Mouse (Mus musculus) c-Kit-positive CD71-positive TER-119-negative erythroid progenitor cells, embryonic 14.5 days (primary cell): ENCODE results near the gene Hbb-bh2.
"Not testable (repeated sequence)": the region's sequence is repeated elsewhere in the genome, so short reads cannot be mapped to it uniquely, and the experiment has no call there.

Experiments
- DNase-seq: peaks from one replicate; pipeline ENCODE4 v3.0.0-alpha.2; 2013; ENCODE audit warnings: low read depth

Hbb-bh2 gene

DNA sequence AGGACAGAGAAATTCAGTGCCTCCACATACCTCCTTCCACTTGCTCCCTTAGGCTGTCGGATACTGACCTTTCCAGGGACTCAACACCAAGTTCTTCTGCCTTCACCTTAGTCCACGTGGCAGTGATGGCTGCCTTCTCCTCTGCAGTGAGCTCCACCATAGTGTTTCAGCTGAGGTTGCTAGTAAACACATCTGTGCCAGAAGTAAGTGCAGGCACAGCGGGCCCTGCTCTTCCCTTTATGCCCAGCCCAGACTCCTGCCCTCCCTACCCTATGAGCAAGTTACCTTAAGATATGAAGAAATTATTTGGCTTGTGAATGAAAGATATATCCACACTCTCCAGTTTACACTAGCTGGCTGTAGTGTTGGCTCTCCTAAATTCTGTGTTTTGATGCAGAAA lies at the start of gene Hbb-bh2:
Gene Hbb-bh2 (minus strand): TSS at position 253 of the 400 bp plus-strand sequence.
- DNase-seq = no peak

GRCm38 (mm10) chr7:103886152-103886551 lies 45.8 kb upstream of the Hbb-bh2 start, which contains the start of gene Olfr66:
Olfr66 (minus strand) TSS chr7:103886252.
- DNase-seq = no peak

DNA sequence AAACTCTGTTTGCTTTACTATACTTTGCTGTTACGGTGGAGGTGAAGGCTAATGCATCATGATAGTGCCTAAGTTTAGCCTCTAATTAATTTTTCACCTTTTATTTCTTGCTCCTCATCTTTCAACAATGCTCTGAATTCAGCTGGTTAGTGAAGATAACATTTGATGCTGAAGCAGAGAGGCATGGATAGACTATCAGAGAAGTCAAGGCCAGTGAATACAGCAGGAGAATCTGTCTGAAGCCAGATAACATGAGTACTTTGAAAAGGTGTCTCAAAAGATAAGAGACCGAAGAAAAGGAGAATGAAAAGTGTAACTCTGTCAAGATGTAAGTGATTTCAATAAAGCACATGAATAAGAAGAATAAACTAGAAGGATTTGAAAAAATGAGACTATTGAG lies 36.8 kb upstream of the Hbb-bh2 start:
- peak; percentile 73 for DNase-seq

- DNase-seq = no peak
Measured at GRCm38 (mm10) chr7:103874451-103874850, 34.1 kb upstream of the Hbb-bh2 start.

DNA sequence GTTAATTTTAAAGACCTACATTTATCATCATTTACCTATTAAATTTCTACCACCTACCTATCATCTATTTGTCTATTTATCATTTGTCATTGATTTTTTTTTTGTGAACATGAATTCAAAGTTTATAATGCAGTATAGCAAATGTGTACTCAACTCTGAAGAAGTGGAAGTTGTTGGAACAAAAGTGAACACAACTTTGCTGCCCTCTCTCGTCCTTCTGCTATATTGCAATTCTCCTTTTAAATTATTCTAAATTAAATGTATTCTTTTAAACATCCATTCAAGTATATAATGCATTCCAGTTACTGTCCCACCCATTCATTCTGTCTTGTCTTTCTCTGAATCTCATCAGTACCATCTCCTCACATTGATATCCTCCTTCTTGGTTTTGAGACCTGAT lies 32.7 kb upstream of the Hbb-bh2 start:
- DNase-seq = peak; percentile 71

GRCm38 (mm10) chr7:103870667-103871066 lies 30.3 kb upstream of the Hbb-bh2 start:
- DNase-seq = peak; percentile 91

GRCm38 (mm10) chr7:103865716-103866115 lies 25.4 kb upstream of the Hbb-bh2 start:
- peak; percentile 81 for DNase-seq

DNA sequence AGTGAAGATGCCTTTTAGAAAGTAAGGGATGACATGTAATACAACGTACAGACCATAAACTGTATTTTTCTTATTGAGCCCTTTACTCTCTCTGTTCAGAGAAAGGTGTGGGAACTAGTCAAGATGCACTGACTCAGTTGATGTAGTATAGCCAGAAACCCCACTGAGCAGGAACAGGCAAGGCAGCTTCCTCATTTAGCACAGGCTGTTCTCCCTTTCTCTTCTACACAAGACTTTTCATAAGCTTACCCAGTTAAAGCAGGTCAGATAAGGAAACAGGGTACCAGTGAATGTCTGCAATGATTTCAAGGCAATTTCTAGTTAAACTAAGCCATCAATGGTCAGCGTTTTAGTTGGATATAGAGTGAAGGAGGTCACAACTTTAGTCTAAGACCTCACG lies 21.2 kb upstream of the Hbb-bh2 start:
- no peak for DNase-seq

DNA sequence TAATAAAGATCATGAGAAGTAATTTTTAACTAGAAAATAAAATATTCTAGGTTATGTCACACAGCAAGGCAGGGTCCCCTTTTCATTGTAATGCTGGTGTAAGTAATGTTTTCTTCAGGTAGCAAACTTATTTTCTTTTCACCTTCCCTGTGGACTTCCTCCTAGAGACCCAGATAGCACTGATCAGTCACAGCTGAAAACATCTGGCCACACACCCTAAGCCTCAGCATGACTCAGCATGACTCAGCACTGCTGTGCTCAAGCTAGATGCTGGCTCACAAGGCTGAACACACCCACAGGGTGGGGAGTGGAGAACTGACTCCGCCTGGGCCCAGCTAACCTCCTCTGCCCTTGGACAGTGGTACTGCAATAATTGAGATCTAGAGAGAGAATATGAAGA lies 20.5 kb upstream of the Hbb-bh2 start:
- DNase-seq = peak; percentile 99

- peak; percentile 85 for DNase-seq
Measured at GRCm38 (mm10) chr7:103859076-103859475, 18.8 kb upstream of the Hbb-bh2 start.

DNA sequence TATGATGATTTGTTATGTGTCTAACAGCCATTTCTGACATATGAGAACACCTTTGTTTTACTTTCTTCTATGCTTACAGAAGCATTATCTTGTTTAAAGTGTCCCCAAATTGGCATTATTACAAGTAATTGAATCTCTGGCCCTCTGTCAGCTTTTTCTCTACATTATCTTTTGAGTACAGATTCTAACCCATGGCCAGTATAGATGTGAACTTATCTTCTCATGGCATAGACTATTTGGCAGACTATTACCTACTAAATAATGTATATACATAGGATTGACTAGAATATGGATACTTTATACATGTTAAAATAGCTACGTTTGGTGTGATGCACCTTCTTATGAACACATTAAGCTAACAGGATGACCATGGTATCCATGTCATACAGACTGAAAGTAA lies 14.3 kb upstream of the Hbb-bh2 start:
- no peak for DNase-seq

DNA sequence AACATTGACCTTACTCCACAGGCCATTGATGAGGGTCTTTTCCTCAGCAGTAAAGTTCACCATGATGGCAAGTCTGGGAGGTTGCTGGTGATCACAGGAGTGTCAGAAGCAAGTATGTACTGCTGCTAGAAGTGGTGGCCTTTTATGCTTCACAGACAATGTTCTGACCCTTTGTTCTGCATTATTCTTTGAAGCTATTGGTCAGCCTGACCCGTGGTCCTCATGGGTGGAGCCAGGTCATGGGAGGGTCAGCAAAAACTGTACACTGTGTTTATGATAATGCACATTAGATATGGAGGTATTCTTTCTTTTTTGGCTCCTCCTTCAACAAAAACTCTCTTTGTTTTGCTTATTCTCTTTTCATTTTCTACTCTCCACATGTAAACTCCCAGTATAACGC lies 12.8 kb upstream of the Hbb-bh2 start, which contains the start of gene Hbb-y:
Gene Hbb-y (minus strand): TSS at position 127 of the 400 bp plus-strand sequence.
- no peak for DNase-seq

DNA sequence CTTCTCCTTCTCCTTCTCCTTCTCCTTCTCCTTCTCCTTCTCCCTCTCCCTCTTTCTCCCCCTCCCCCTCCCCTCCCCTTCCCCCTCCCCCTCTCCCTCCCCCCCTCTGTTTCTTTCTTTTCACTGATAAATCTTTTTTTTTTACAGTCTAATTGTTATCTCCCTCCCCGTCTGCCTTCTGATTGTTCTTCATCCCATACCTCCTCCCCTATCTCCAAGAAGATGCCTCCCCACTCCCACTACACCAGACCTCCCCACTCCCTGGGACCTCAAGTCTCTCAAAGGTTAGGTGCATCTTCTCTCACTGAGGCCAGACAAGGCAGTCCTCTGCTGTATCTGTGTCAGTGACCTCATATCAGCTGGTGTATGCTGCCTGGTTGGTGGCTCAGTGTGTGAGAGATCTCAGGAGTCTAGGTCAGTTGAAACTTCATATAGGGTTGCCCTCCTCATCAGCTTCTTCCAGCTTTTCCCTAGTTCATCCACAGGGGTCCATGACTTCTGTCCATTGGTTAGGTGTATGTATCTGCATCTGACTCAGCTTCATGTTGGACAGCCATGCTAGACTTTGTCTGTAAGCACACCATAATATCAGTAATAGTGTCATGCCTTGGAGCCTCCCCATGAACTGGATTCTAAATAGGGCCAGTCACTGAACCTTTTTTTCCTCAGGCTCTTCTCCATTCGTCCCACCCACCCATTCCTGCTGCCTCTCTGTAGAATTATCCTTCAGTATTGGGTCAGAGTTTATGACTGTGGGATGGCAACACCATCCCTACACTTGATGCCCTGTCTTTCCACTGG lies 4.4 kb upstream of the Hbb-bh2 start:
- no peak for DNase-seq

- no peak for DNase-seq
Measured at GRCm38 (mm10) chr7:103843034-103843433, 2.7 kb upstream of the Hbb-bh2 start, which contains the start of gene Hbb-bh1. Hbb-bh1 (minus strand) TSS chr7:103843164.

DNA sequence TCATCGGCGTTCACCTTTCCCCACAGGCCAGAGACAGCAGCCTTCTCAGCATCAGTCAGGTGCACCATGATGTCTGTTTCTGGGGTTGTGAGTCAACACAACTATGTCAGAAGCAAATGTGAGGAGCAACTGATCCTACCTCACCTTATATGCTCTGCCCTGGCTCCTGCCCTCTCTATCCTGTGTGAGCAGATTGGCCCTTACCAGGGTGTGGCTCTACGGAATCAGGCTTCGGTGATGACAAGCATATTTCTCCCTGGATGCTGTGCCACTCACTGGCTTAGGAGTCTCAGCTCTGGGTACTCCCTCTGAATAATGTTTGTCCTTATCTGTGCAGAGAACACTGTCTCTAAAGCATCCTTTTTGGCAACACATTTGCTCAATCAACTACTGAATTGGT lies 12.5 kb downstream of the Hbb-bh2 start, which contains the start of gene Hbb-bs:
Gene Hbb-bs (minus strand): TSS at position 289 of the 400 bp plus-strand sequence.
- peak; percentile 81 for DNase-seq

- not testable (repeated sequence) for DNase-seq
Measured at GRCm38 (mm10) chr7:103827139-103827538, 13.2 kb downstream of the Hbb-bh2 start.

DNA sequence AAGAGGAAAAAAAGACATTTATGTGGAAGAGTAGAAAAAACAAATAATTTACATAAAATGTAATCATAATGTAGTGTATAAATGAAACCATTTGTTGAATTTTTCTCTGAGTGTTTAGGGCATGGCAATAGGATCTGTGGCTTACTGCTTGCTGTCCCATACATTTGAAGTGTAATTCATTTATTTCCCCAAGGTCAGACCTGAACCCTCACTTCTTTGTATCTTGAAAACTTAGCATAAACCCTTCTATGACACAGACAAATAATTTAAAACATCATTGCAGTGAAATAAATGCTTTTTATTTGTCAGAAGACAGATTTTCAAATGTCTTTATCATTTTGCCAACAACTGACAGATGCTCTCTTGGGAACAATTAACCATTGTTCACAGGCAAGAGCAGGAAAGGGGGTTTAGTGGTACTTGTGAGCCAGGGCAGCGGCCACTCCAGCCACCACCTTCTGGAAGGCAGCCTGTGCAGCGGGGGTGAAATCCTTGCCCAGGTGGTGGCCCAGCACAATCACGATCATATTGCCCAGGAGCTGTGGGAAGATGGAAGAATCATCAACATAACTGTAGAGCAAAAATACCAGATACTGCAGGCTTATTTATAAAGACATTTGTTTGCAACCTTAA lies 13.9 kb downstream of the Hbb-bh2 start:
- no peak for DNase-seq

DNA sequence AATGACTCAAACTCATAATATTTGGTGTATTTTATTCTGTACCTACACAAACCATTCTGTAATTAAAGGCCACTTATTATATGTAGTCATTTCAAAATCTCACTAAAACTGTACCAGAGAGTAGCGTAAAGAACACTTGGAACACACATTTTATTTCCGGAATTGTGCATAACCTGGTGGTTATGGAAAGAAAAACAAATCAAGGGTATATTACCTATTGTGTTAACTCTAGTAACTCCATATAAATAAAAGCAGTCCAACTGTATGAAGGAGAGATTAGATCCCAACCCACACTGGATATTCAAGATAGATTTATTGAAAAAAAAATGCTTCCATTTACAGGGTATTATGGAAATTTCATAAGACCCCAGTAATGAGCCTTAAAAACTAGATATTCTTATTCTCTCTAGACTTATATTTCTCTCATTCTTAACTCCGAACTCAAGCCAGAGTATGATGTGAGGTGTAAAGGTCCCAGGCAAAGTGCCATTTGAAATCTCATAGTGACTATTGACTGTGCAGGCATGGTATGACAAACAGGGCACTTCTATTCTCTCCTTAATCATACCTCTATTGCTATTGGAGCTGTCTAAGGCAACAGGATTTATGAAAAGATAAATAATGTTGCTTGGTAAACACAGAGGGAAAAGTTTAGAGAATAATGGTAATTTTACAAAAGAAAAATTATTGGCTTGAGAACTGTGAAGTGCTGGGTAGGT lies 14.6 kb downstream of the Hbb-bh2 start:
- no peak for DNase-seq

- no peak for DNase-seq
Measured at GRCm38 (mm10) chr7:103824597-103824996, 15.7 kb downstream of the Hbb-bh2 start.

GRCm38 (mm10) chr7:103815085-103815484 lies 25.2 kb downstream of the Hbb-bh2 start:
- DNase-seq = not testable (repeated sequence)

DNA sequence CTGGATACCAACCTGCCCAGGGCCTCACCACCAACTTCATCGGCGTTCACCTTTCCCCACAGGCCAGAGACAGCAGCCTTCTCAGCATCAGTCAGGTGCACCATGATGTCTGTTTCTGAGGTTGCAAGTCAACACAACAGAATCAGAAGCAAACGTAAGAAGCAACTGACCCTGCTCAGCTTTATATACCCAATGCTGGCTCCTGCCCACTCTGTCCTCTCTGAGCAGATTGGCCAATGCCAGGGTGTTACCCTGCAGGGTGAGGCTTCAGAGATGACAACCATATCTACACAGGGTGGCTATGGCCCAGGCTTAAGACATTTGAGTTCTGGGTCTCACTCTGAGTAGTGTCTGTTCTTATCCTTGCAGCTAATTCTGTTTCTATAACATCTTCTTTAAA lies 26.6 kb downstream of the Hbb-bh2 start, which contains the start of gene Hbb-bt:
Gene Hbb-bt (minus strand): TSS at position 231 of the 400 bp plus-strand sequence.
- DNase-seq = no peak

DNA sequence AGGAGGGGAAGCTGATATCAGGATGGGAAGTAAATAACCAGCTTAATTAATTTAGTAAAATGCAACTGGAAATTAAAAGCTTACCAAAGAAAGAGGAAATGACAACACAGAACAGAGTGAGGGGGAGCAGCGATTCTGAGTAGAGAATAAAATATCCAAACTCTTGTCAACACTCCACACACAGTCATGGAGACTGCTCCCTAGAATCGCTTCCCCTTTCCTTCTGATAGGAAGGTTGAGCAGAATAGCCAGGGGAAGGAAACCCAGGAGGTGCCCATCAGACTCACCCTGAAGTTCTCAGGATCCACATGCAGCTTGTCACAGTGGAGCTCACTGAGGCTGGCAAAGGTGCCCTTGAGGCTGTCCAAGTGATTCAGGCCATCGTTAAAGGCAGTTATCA lies 27.2 kb downstream of the Hbb-bh2 start:
- DNase-seq = not testable (repeated sequence)
